Mouse (Mus musculus): Measurements from ENCODE around the gene Cntrob. TPM values are rescaled to one million over a fixed set of nuclear protein-coding genes. Genes with fewer than 3 reads are reported as not detected.
A peak's percentile ranks its signal among the peaks of the same experiment; 100 is the strongest.
"Not testable (repeated sequence)": the region's sequence is repeated elsewhere in the genome, so short reads cannot be mapped to it uniquely, and the experiment has no call there.

Cntrob gene
- total RNA-seq, 2 experiments from 2014 or later: 15.2 to 25.0 TPM

- no peak for DNase-seq (ENCODE audit: low spot score in 2 of 2)
These were observed 22.9 kb upstream of the Cntrob start for GRCm38 (mm10) chr11:69346441-69346840.

DNA sequence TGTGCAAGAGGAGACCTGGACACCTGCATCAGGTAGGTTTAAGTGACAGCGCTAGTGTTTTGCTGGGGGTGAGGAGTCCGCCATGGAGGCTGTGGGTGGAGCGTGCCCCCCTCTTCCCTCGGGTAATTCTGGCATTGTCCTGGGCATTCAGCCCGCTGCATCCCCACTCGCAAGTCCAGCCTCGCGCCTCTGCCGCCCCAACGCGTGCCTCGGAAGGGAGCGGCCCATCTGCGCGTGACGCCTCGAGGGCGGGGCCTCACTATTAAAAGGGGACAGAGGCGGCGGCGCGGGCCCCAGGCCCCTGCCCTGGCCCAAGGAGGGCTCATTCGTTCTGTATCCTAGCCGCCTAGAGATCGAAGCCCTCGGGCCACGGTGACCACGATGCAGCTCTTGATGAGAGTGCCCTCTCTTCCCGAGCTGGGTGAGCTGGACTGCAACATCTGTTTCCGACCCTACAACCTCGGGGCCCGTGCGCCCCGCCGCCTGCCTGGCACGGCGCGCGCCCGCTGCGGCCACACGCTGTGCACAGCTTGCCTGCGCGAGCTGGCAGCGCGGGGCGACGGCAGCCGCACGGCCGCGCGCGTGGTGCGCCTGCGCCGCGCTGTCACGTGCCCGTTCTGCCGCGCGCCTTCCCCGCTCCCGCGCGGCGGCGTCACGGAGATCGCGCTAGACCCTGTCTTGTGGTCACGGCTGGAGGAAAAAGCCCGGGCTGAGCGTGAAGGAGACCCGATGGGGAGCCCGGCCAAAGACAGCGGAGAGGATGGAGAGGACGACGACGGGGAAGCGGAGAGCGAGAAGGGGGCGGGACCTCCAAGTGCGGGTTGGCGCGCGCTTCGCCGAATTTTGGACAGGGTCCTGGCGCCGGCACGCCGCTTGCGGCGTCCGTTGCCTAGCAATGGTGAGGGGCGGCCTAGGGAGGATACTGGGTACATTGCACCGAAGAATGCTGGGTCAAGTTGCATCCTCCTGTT lies 16.9 kb upstream of the Cntrob start, which contains the start of gene Rnf227:
TSS of gene Rnf227 (plus strand) at position 301 of the 971 bp plus-strand sequence.
- peak; percentile 67 to 84 for DNase-seq (ENCODE audit: low spot score in 2 of 2)

DNA sequence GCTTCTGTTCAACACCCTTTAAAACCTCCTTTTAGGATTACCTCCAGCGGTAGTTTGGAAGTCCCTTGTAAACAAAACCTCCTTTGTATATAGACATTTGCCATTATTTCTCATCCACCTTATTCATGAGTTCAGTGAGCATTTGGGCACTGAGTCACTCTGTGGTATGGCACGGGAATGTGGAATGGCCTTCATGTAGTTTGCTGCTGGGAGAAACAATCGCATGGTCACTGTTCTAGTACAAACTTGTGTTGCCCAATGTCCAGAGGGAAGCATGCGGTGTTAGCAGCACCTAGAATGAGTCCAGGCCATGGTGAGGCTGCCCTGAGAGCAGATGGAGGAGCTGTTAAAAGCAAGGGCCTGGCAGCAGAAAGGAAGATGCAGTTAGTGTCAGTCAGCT lies 11.2 kb upstream of the Cntrob start:
- no peak for DNase-seq (ENCODE audit: low spot score in 2 of 2)

DNA sequence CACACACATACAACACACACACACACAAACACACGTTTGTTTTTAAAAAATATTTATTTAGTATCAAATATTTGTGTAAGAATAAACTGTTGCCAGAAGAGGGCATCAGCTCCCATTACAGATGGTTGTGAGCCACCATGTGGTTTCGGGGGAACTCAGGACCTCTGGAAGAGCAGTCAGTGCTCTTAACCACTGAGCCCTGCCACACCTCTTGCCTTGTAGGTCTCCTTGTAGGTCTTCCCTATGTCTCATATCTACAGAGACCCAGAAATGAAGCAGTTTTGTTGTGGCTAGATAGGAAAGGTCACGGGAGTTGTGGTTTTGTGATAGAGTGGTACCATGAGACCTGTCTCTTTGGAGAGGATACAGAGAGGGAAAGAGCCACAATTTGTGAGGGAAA lies 10.3 kb upstream of the Cntrob start:
- no peak for DNase-seq (ENCODE audit: low spot score in 2 of 2)

DNA sequence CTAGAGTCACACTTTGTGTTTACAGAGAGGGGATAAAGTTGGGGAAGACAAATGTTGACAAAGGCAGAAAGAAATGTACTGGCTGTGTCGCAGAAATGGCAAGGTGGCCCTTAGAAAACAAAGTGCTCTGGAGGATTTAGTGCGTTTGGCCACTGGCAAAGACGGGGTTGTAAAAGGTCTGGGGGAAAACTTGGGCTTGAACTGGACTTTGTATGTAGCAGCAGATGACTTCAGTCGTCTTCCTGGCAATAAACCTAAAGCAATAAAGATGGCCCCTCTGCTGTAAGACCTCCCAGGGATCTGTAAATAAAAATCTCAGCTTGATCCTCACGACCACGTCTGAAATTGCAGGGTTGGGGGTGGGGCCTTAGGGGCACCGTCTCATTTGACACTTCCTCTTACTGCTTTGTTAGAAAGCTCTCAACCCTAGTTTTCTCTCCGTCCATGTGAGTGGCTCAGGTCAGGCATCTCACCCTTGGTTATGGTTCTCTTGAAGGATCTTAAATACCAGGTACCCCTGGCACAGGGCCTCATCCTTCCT lies 9.2 kb upstream of the Cntrob start:
- no peak for DNase-seq (ENCODE audit: low spot score in 2 of 2)

DNA sequence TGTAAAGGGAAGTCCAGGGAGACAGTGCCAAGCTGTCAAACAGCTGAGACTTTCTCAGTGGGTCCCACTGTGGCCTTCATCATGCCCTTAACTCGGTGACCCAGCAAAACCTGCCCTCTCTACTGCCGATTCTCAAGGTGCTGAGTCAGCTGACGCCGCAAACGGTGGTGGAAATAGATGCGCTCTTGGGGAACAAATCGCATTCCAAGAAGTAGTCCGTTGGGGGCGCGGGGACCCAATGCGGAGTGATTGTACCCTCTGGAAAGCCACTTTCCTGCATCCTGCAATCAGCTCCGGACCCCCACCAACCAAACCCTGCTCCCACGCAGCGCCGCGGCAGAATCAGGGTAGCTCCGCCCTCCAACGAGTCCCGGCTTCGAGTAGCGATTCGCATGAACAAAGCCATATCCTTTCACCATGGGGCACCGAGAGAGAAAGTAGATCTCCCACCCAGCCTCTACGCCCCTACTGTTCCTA lies 8.4 kb upstream of the Cntrob start:
- peak; percentile 78 to 79 for DNase-seq (ENCODE audit: low spot score in 2 of 2)

GRCm38 (mm10) chr11:69331152-69331551 lies 7.6 kb upstream of the Cntrob start:
- DNase-seq (ENCODE audit: low spot score in 2 of 2): no peak

DNA sequence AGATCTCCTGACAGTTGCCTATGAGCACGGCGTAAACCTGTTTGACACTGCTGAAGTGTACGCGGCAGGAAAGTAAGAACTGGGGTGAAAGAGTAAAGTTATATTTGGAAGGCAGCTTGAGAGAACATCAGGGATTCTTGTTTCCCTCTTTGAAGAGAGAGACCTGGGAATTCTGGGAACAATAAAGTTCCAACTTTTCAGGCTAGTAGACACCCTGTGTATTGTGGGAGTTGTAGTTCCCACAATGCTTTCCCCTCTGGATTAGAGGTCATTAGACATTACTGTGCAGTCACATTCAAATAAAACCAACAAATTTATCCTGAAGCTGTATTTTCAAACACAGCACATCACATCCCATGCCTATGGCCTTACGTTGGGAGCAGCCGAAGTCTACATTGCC lies 4.9 kb upstream of the Cntrob start:
- no peak for DNase-seq (ENCODE audit: low spot score in 2 of 2)

DNA sequence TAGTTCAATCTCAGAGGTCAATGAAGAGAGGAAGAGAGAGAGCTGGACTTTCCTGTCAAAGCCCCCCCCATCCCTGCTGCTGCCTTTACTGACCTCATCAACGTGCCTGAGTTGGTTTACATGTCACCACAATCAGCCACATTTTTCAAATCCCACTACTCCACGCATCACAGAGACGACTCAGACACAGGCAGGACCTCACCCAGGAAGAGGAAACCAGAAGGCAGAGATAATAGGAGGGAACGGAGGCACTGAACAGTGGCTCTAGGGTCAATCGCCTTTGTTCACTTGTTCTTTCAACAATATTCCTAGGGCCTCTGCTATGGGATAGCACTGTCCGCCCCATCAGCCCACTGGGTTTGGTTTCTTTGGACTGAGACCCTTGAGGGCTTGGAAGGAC lies 4.1 kb upstream of the Cntrob start:
- no peak for DNase-seq (ENCODE audit: low spot score in 2 of 2)

DNA sequence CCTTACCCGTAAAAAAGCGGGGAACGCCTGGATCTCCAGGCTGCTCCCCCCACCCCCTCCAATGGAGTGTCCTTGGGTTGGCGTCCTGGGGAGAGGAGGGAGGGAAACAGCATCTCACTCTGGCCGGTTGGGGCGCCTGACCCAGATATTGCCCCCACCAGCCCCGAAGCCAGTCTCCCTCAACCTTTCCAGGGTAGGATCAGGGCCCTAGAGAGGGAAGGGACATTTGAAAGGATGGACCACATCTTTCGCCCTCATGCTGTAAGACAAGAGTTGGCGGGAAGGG lies 3.5 kb upstream of the Cntrob start:
- DNase-seq (ENCODE audit: low spot score in 2 of 2): no peak

GRCm38 (mm10) chr11:69326408-69327156 lies 3.0 kb upstream of the Cntrob start:
- DNase-seq (ENCODE audit: low spot score in 2 of 2): no peak

DNA sequence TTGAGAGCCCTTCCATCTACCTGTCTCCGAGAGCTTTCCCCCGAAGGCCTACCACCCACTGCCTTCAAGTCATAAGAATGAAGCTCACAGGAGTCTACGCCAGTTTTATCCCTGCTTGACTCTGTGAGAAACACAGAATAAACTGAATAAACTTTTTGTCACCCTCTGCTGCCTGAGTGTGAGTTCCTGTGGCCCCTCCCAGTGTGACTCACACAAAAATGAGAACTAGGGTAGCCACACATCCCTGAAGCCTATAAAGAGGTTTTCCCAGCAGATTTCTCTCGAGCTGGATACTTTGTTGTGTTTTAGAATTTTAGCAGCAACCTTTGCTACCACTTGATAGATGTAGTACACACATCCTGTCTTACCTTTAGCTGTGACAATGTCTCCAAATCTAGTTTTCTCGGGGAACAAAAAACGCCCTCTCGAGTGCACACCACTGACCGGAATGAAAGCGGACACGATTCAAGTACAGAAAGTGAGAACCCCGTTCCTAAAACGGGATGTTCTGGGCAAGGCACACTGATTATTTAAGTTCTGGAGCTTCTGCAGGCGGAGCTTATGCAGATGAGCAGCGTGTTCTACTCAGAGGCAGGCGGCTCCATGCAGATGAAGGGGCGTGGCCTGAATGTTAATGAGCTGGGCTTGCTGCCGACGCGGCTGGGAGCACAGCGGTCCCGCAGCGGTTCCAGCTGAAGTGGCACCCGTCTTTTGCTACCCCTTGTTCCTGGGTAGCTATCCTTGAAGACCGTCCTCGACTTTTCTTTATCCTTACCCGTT lies 2.2 kb upstream of the Cntrob start, which contains the start of gene Kcnab3:
TSS of gene Kcnab3 (plus strand) at position 631 of the 780 bp plus-strand sequence.
- DNase-seq (ENCODE audit: low spot score in 2 of 2): peak; percentile 77 to 85

DNA sequence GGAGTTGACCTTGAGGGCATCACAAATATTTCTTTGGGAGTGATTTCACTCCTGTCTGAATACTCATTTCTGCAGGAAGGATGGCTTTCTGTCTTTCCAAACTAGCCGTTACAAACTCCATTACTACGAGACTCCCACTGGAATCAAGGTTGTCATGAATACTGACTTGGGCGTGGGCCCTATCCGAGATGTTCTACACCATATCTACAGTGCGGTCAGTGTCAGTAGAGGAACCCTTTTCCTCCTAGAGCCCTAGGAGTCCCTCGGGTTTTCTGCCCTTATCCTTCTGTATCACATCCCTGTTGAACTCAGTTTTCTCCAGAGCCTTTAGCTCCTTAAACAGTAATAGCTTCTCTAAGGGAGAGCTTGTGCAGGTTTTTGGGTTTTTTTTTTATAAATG lies 1.2 kb upstream of the Cntrob start:
- DNase-seq (ENCODE audit: low spot score in 2 of 2): no peak

- no peak for DNase-seq (ENCODE audit: low spot score in 2 of 2)
These were observed 693 bp downstream of the Cntrob start for GRCm38 (mm10) chr11:69322693-69323471.

- peak in 1 of 2 experiments; percentile 58 for DNase-seq (ENCODE audit: low spot score in 2 of 2)
These were observed 1.6 kb downstream of the Cntrob start for GRCm38 (mm10) chr11:69322010-69322409.

DNA sequence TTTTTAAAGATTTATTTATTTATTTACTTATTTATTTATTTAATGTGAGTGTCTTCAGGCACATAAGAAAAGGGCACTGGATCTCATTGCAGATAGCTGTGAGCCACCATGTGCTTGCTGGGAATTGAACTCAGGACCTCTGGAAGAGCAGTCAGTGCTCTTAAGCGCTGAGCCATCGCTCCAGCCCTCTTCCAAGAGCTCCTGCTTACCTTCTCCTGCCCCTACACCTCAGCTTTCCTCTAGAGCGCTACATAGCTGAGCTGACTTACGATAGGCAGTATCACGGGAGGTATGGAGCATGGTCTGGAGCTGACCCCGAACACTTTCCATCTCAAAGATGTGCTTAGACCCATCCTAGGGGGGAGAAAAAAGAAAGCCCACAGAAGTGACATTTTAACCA lies 2.0 kb downstream of the Cntrob start:
- no peak for DNase-seq (ENCODE audit: low spot score in 2 of 2)

DNA sequence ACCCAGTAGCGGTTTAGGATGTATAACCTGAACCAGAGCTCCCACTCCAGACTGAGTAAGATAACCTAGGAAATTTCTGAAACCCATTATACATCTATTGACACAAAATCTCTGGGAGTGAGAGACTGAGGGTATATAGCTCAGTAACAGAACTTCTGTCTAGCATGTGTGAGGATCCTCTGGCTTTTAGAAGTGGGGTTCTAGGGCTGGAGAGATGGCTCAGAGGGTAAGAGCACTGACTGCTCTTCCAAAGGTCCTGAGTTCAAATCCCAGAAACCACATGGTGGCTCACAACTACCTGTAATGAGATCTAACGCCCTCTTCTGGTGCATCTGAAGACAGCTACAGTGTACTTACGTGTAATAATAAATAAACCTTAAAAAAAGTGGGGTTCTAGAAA lies 5.6 kb downstream of the Cntrob start:
- not testable (repeated sequence) for DNase-seq (ENCODE audit: low spot score in 2 of 2)

DNA sequence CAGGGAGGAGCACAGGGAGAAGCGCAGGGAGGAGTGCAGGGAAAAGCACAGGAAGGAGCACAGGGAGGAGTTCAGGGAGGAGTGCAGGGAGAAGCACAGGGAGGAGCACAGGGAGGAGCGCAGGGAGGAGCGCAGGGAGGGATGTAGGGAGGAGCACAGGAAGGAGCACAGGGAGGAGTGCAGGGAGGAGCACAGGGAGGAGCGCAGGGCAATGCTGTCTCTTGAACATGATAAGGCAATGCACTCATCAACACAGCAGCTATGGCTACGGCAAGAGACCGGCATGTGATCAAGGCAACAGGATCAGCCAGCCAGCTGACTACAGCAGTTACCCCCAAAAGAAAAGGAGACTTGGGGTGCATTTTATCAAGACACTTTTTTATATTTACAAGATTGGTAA lies 7.2 kb downstream of the Cntrob start:
- no peak for DNase-seq (ENCODE audit: low spot score in 2 of 2)

GRCm38 (mm10) chr11:69311266-69311665 lies 12.3 kb downstream of the Cntrob start:
- no peak for DNase-seq (ENCODE audit: low spot score in 2 of 2)

- DNase-seq (ENCODE audit: low spot score in 2 of 2): no peak
These were observed 17.5 kb downstream of the Cntrob start for GRCm38 (mm10) chr11:69306039-69306438.
